Mouse (Mus musculus): ENCODE measurements at regions not wholly inside any gene's neighbourhood (a gene's known extent, or its start where the extent isn't known, plus 50 kb on each side); places are given as distances from the start of the nearest gene placed in this dataset.
"Not testable (repeated sequence)": the region's sequence is repeated elsewhere in the genome, so short reads cannot be mapped to it uniquely, and the experiment has no call there.

DNA sequence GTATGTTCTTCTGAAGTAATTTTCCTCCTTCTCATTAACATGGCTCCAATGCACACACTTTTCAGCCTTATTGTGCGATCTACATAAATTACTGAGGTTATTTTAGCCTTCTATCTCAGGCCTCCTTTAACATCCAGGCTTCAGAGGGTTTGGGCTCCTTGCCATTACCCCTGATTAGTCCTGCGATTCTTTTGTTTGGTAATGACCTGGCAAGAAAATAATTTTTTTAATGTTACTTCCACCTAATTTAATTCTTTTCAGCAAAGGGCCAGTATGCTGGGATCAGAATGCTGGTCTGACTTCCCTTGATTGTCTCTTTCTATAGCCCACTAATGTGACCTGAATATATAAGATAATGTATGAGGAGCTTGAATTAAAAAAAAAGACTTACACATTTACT, 739.4 kb downstream of the Tbl1xr1 start:
- DNase-seq (ENCODE audit: low spot score): no peak

DNA sequence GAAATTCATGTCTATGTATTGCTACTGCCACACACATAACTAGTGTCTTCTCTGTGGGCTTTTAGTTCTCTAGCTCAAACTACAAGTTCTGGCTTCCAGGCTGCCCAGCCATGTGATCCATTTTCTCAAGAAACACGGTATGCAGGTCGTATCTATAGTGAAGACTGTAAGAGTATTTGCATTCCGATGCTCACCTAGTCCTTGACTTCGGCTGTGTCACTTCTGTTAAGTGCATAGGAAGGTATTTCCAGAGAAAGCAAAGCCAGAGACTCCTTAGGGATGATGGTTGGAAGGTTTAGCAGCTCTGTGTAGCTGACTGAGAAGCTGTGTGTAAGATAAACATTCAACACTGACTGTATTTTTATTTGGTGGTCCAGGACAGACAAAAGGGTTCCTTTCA, 750.0 kb downstream of the Tbl1xr1 start:
- no peak for DNase-seq (ENCODE audit: low spot score)

DNA sequence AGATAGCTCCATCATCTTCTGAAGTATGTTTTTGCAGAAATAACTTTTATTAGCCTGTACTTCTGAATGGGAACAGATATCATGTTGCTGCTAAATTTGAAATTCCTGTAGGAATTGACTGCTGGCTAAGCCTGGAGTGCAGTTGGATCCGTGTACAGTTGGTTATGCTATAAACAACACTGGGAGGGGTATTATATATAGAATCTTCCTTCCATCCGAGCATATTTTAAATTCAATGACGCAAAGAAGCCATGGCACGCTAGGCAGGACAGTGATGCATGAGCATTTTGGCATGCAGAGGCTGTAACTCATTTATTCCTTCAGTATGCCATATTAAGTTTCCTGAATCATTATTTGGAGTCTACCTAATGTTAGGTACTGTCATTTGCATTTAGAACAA, 762.5 kb downstream of the Tbl1xr1 start:
- DNase-seq (ENCODE audit: low spot score): no peak

DNA sequence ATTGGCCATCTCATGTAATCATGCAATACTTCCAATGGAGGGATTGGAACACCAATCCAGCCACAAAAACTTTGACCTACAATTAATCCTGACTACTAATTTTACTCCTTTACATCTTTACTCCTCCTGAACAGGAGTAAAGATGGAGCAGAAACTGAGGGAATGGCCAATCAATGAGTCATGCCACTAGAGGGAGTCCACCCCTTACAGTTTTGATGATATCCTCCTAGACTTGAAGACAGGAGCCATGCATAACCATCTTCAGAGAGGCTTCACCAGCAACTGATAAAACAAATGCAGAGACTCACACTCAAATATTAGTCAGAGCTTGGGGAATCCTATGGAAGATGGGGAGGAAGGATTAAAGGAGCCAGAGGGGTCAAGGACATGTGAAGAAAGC, 774.0 kb downstream of the Tbl1xr1 start:
- no peak for DNase-seq (ENCODE audit: low spot score)

DNA sequence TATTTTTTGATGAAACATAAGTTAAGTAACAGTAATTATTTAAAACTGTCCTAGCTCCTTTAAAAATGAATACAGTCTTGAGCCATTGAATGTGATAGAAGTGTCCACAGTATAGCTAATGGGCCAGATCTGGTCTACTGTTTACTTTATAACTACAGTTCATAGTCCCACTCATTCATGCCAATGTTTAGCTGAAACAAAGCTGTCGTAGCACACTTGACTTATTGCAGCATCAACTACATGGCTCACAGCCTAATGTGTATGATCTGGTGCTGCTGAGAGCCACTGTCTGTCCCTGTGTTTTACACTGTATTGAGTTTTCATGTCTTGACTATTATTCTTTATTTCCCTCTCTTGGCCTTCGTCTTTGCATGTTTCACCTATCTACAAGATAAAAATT, 787.1 kb downstream of the Tbl1xr1 start:
- no peak for DNase-seq (ENCODE audit: low spot score)

DNA sequence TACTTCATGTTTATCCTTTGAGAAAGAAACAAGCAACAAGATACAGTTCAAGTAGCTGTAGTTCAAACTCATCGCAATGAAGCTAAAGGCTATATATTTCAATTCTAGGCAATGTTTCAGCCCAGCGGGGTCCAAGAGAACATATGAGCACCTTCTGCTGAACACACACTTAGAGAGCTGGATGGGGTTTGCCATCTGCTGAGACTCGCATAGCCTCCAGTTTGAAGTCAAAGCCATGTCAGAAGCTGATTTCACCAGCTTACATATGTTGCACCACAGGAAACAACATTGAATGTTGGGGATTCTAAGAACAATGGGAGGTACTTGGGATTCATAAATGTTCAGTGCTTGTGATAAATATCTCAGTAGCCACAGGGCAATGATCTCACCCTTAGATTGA, 801.4 kb downstream of the Tbl1xr1 start:
- no peak for DNase-seq (ENCODE audit: low spot score)

DNA sequence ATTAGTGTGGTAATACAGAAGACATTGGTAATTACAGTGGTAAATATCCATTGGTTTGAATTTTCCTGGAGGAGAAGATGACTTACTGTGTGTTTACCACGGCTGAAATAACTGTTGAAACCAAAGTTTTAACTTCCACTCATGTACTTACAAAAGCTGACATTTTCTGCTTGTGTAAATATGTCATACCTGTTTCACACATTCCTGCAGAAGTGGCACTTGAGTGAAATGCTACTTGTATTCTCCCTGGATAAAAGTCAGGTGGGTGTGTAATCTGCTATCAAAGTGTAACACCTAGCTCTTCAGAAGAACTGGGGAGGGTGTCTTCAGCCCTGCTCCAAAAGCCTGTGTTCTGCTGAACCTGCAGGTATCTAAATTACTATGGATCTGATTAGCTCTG, 816.3 kb downstream of the Tbl1xr1 start:
- DNase-seq (ENCODE audit: low spot score): no peak

DNA sequence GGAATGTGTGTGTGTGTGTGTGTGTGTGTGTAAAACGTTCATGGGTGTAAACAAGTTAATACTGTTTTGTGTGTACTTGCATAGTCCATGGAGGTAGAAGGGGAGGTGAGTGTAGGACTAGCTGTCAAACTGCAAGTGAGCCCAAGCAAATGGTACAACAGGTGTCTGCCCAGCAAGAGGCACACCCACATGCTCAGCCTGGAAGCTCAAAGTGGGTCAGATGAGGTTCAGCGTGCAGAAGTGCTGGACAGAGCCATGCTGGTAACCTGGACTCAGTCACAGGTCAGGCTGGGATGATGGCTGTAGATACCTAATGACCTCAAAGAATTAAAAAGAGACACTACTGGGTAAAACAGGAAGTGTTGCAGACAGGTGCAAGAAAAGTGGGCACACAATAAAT, 821.2 kb downstream of the Tbl1xr1 start:
- no peak for DNase-seq (ENCODE audit: low spot score)

DNA sequence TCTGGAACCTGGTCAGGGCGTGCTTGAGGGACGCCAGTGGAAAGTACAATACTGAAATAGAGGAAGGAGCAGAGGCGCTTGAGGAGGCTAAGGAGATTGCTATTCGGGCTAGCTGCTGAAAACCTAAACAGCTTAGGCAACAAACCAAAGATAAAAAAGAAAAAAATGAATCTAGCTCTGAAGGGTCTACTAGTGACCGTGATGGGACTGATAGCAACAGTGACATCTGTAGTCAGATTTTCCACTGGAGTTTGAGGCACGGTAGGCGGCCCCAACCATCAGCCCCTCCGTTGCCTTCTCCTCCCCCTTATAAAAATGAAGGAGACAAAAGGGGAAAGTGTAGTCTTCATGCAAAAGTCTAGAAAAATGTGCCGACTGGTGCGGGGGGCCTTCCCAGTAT, 824.5 kb downstream of the Tbl1xr1 start:
- DNase-seq (ENCODE audit: low spot score): no peak

DNA sequence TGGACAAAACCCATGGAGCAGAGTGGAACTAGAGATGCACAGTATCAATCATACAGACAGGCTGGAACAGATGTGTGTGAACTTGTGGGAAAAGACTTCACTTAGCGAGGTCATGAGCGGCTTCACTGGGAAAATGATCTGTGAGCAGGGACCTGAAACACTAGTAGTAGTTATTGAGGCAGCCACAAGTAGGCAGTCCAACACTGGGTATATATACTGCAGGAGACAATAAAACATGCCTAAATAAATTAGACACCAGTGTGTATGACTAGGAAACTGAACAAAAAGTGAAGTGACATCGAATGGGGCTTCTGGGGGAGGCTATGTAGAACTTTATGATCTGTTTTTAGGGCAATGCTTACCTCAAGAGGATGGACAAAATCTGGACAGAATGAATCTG, 852.5 kb downstream of the Tbl1xr1 start:
- no peak for DNase-seq (ENCODE audit: low spot score)

DNA sequence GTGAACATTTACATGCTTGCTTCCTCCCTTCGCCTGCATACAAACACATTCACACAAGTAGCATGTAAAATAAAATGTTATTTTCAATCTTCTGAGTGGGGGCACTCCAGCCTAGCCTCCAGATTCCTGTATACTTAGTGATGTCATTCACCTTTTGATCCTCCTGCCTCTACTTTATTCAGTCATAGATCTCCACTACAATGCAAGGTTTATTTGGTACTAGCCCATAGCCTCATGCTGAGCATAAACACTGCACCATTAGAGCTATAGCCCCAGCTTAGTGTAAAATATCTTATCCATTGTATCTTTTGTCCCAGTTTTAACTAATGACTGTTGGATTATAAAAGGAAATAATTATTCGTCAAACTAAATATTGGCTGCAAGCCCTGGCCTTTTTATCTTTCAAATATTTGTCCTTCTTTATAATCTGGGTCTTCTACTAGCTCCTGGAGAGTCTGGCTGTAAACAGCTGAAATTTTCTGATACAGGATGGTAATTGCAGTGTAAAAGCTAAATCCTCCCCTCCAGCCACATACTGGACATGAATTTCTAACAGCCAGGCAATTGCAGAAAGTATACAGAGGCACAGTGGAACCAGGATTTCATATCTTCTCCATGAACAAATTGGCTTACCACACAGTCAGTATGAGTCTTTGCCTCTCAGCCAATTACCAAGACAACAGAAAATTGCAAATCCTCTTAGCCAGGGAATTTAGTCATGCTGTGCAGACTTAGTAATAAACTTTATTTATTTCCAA, 853.5 kb downstream of the Tbl1xr1 start:
- DNase-seq (ENCODE audit: low spot score): no peak

DNA sequence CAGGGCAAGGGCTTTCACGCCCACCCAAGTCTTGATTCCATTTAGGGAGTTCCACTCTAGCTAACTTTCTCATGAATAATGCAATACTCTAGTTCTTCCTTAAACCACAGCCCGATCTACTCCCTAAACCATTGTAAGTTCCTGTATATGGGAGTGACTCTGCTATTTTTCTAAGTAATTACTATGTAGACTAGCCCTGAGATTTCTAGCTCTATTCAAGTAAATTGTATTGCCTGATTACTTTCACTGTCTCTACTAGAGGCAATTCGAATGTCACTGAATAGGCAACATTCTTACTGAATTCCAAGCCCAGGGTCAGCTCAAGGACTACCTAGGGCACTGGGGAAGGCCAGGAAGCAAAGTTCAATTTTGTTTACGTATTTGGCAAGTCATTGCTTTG, 869.2 kb downstream of the Tbl1xr1 start:
- not testable (repeated sequence) for DNase-seq (ENCODE audit: low spot score)

DNA sequence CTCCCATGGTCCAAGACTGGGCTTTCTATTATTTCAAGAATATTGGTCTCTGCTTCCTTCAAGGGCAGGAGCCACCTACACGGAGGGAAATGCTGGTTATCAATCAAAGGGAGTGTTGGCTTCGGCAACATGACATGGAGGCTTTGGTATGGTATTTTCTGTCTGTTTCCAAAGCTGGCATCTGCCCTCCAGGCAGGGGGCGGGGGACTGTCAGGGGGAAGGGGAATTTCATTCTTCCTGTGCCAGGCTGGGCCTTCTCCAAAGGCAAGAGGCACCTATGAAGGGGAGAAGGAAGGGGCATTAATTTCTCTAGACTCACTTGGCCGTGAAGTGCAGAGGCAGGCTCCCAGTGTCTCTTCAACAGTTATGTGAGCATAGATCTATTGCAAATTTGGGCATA, 870.7 kb downstream of the Tbl1xr1 start:
- DNase-seq (ENCODE audit: low spot score): no peak

DNA sequence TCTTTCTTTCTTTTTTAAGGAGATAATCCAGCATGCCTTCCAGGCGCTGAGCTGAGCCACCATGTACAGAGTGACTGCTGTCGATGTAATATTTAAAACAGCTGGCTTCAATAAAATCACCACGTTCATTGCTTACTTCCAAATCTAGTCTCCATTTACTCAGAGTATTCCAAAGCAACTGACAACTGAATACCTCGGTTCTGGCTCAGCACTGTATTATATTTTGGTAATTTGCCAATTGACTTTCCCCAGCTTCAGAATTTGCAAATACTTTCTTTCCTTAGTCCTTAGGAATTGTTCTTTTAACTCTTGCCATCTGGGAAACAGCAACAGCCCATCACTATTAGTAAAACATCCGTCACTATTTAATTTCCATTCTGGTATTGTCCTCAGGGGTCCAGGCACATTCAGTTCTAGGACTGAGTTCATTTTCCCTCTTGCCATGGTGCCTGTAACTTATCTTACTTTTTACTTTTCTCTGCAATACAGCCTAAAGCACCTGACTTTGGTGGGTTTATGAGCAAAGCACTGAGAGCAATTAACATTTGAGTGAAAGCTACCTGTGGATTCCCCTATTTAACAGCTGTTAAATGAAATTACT, 871.8 kb downstream of the Tbl1xr1 start:
- no peak for DNase-seq (ENCODE audit: low spot score)

DNA sequence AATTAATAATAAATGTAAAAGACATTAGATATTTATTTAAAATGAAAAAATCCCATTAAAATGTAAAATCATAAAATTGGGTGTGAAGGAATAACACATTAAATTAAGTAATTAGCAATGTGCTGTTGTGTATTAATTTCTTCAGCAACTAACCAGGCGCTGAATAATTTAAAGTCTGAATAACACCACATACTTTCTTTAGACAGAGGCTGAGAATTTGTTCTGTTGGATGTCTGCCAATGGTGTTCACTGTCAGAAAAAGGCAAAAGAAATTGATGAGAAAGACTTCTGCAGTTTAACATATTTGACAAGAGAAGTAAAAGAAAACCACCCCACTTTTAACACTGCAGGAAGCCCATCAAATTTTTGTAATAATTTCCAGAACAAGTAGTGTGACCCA, 881.0 kb downstream of the Tbl1xr1 start:
- no peak for DNase-seq (ENCODE audit: low spot score)

DNA sequence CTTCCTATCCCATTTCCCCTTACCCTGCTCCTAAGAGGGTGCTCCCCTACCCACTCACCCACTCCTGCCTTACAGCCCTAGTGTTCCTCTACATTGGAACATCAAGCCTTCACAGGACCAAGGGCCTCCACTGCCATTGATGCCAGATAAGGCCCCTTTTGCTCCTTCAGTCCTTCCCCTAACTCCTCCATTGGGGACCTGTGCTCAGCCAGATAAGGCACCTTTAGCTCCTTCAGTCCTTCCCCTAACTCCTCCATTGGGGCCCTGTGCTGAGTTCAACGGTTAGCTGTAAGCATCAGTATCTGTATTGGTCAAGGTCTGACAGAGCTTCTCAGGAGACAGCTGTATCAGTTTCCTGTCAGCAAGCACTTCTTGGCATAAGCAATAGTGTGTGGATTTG, 896.2 kb downstream of the Tbl1xr1 start:
- DNase-seq (ENCODE audit: low spot score): no peak

DNA sequence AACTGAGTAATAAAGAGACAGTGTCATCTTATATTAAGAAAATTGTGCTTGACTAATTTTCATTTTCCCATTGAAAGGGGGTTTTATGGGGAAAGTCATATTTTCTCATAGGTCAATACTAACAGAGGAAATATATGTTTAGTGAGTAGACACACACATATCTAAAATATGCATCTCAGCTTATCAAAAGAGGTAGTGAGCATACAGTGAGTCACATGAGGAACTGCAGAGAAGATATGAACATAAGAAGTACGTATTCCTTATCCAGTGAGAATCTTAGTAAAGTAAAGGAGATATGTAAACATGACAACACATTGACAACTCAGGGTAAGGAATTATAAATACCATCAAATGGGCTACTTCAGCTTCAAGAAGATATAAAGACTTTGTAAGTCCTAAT, 900.3 kb downstream of the Tbl1xr1 start:
- DNase-seq (ENCODE audit: low spot score): no peak

DNA sequence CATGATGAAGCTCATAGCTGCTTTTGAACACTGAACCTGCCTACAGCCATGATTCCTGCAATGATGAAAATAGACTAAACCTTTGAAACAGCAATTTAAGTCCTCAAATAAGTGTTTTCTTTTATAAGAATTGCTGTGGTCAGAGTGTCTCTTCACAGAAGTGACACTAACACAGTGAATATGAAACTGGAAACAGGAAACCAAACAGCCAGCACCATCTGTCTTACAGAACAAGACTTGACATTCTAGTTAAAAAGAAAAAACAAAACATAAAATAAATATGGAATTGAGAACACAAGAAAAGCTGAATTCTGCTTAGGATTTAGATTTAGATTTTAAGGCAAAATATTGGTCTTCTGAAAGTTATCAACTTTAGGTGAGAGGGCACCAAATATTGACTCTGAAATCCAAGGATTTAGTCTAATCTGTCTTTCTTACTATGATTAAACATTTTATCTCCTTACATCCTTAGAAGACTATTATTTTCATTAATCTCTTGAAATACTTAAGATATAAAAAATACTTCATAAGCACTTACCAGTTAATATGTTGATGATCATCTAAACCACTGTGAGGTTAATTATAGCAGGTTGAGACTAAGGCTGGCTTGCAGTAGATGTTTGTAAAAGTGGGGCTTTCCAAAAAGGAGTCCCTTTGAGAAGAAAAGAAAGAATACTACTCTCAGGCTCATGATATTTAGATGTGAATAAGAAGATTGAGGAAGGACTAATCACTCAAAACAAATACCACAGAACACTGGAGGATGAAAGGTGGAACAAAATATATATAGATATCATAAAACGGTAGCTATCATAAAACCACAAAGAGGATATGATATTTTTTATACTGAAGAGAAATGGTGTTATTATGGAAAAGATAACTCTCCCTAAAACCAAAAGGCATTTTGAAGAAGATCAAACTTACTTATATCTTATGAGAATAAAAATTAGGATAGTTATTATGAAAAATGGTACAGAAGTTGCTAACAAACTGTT, 903.7 kb downstream of the Tbl1xr1 start:
- DNase-seq (ENCODE audit: low spot score): no peak

DNA sequence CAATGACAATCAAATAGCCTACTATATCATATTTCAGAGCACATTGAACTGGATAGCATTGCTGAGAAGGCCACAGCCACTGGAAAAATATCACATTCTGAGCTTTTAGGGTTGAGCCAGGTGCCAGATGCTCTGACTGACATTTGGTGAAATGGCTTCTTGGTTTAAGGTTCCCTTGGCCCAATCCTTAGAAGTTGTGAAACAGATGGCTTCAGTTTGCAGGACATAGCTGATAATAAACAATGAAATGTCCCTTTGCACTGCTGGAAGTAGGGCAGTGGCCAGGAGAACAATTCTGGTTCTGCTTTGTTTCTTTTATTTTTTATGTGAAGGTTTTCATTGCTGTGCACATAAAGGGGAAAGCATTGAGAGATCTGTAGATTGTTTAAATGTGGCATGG, 906.0 kb downstream of the Tbl1xr1 start:
- DNase-seq (ENCODE audit: low spot score): no peak

DNA sequence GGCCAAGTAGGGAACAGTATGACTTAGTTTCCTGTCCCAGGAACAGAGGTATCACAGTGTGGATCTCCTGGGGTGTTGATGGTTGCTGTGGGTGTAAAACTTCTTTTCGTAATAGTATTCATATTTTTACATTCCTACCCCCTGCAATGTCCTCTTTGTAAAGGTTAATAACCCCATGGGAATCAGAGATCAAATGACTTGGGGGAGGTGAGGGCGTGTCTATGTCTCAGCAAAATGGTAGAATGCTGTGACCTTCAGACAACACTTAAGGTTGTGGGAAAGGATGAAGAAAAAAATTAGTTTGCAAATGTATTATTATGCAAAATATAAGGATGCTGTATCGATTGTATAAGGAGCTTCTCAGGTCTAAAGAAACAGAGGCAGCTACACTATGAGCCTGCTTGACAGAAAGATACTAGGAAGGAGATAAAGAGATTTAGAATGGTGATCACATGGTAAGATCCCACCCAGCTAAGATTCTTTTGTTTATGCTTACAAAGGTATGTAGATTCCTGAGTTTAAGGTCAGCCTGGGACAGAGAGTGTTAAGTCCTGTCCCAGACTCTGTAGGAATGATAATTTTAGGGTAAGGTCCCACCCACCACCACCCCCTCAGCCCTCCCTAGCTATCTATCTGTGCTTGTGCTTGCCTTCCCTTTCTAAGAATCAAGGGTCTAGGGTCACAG, 913.8 kb downstream of the Tbl1xr1 start:
- DNase-seq (ENCODE audit: low spot score): no peak

DNA sequence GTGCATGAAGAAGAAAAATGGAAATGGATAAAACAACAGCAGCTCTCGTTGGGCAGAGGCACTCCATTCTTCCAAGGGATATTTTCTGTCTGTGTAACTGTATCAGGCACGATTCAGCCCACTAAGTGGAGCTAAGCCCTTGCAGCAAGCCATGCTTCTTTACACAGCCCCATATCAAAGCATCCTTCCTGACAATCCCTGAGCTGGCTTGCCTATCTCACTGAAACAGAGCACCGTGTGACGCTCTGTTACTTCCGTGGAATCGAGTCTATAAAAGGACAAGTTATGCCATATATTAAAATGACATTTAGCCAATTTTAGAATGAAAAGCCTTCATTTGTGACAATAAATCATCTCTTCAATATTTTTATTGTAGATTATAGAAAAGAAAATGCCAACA, 918.8 kb downstream of the Tbl1xr1 start:
- DNase-seq (ENCODE audit: low spot score): no peak

DNA sequence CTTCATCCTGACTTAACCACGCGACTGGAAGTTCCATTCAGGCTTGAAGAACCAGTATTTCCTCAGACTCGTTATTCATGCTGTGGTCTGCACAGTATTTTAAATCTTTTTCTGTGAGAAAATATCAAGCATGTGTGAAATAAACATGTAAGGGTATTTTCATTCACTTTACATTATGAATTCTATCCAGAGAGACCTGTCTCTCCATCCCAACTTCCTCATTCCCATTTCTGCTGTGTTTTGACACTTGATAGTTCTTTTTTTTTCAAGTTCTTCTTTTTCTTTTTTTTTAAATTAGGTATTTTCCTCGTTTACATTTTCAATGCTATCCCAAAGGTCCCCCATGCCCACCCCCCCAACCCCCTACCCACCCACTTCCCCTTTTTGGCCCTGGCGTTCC, 919.4 kb downstream of the Tbl1xr1 start:
- DNase-seq (ENCODE audit: low spot score): no peak
